Mouse (Mus musculus) C2C12 (cell line): ENCODE data around the gene Fyn.

ENCODE experiments used
- CEBPB ChIP-seq: IDR thresholded peaks from one replicate; pipeline ENCODE4 v1.6.1; 2011; ENCODE audit warnings: low read depth, mild to moderate bottlenecking, control low read depth, moderate library complexity
- CTCF ChIP-seq: IDR thresholded peaks from one replicate; pipeline ENCODE4 v1.5.1; 2011; ENCODE audit not compliant: control insufficient read depth, insufficient read depth, insufficient read length
- FOSL1 ChIP-seq: IDR thresholded peaks from one replicate; pipeline ENCODE4 v1.8.0; 2011; ENCODE audit warnings: mild to moderate bottlenecking, low read length; ENCODE audit not compliant: poor library complexity, insufficient read depth, severe bottlenecking
- MAX ChIP-seq: IDR thresholded peaks from one replicate; pipeline ENCODE4 v1.6.1; 2011; ENCODE audit warnings: mild to moderate bottlenecking, control low read depth
- MYOD1 ChIP-seq: IDR thresholded peaks from one replicate; pipeline ENCODE4 v1.6.1; 2011; ENCODE audit warnings: low read depth; ENCODE audit not compliant: control insufficient read depth, insufficient read length
- MYOG ChIP-seq: IDR thresholded peaks from one replicate; pipeline ENCODE4 v1.6.1; 2011; ENCODE audit not compliant: control insufficient read depth, insufficient read length; ENCODE audit errors: extremely low read depth
- USF1 ChIP-seq: IDR thresholded peaks from one replicate; pipeline ENCODE4 v1.6.1; 2011; ENCODE audit warnings: low read depth, mild to moderate bottlenecking, control low read depth, moderate library complexity

GRCm38 (mm10) chr10:39389451-39389891, 20.8 kb downstream of the Fyn start:
- no peak for TF ChIP-seq CTCF
- no peak for TF ChIP-seq MYOD1
- no peak for TF ChIP-seq FOSL1
- TF ChIP-seq USF1: no peak
- TF ChIP-seq MAX: no peak
- no peak for TF ChIP-seq MYOG
- no peak for TF ChIP-seq CEBPB
